Mouse (Mus musculus): Measurements from ENCODE around the gene Rasal3. TPM values are rescaled to one million over a fixed set of nuclear protein-coding genes. Genes with fewer than 3 reads are reported as not detected.

Rasal3 gene
- polyA plus RNA-seq, 1 experiment from 2014 or later, result not detected

- ATAC-seq, result no peak
- POLR2A ChIA-PET, result no interaction called here
Measured at GRCm38 (mm10) chr17:32426610-32427009, 23.2 kb upstream of the Rasal3 start.

GRCm38 (mm10) chr17:32424034-32424433 is 20.7 kb upstream of the Rasal3 start, which contains the start of gene Pglyrp2:
Pglyrp2 (minus strand) TSS chr17:32424167.
- ATAC-seq, result no peak
- no peak for TF ChIP-seq CTCF (IDR thresholded peaks at IDR 0.05)
- no peak for DNase-seq (ENCODE audit: low read depth, low spot score)
- CTCF ChIA-PET, result no interaction called here
- in situ Hi-C loops (cut with MboI; ENCODE audit: low pct_unique_long_range_greater_than_20kb), result no loop called here
- H3K27me3 ChIP-seq, result peaks cover 11% of the 10 kb centered on the region
- POLR2A ChIA-PET, result no interaction called here

More at GRCm38 (mm10) chr17:32426610-32427009, 23.2 kb upstream of the Rasal3 start:
- peaks cover 11% of the 10 kb centered on the region for H3K27me3 ChIP-seq
- no peak for DNase-seq (ENCODE audit: low read depth, low spot score)
- no peak for TF ChIP-seq CTCF (IDR thresholded peaks at IDR 0.05)
- in situ Hi-C loops (cut with MboI; ENCODE audit: low pct_unique_long_range_greater_than_20kb), result loop anchor here (5.0 kb wide), 1 partner anchor 176 kb away; no protein-coding TSS in a partner anchor
- CTCF ChIA-PET, result no interaction called here

- POLR2A ChIA-PET, result no interaction called here
- in situ Hi-C loops (cut with MboI; ENCODE audit: low pct_unique_long_range_greater_than_20kb), result no loop called here
Measured at GRCm38 (mm10) chr17:32420781-32421180, 17.4 kb upstream of the Rasal3 start.

GRCm38 (mm10) chr17:32419989-32420388 is 16.6 kb upstream of the Rasal3 start:
- CTCF ChIA-PET, result no interaction called here
- peaks cover 26% of the 10 kb centered on the region for H3K27me3 ChIP-seq
- no peak for ATAC-seq
- no peak for TF ChIP-seq CTCF (IDR thresholded peaks at IDR 0.05)
- DNase-seq (ENCODE audit: low read depth, low spot score), result no peak
- in situ Hi-C loops (cut with MboI; ENCODE audit: low pct_unique_long_range_greater_than_20kb), result no loop called here
- POLR2A ChIA-PET, result no interaction called here

More at GRCm38 (mm10) chr17:32420781-32421180, 17.4 kb upstream of the Rasal3 start:
- CTCF ChIA-PET, result no interaction called here
- ATAC-seq (no peak), DNase-seq (ENCODE audit: low read depth, low spot score) (no peak)
- TF ChIP-seq CTCF (IDR thresholded peaks at IDR 0.05), result no peak
- H3K27me3 ChIP-seq, result peaks cover 20% of the 10 kb centered on the region

- ChIA-PET CTCF (no interaction called here), POLR2A (no interaction called here)
- no peak for ATAC-seq
- H3K27me3 ChIP-seq, result peaks cover 30% of the 10 kb centered on the region
- no peak for DNase-seq (ENCODE audit: low read depth, low spot score)
- in situ Hi-C loops (cut with MboI; ENCODE audit: low pct_unique_long_range_greater_than_20kb), result no loop called here
- no peak for TF ChIP-seq CTCF (IDR thresholded peaks at IDR 0.05)
Measured at GRCm38 (mm10) chr17:32416771-32417170, 13.4 kb upstream of the Rasal3 start.

- ChIA-PET POLR2A (interaction anchor here (0.6 kb wide), 1 partner anchor 1683 kb away, joined by 3 read pairs; no protein-coding TSS in a partner anchor), CTCF (no interaction called here)
- H3K27me3 ChIP-seq, result peaks cover 30% of the 10 kb centered on the region
- no peak for TF ChIP-seq CTCF (IDR thresholded peaks at IDR 0.05)
- in situ Hi-C loops (cut with MboI; ENCODE audit: low pct_unique_long_range_greater_than_20kb), result no loop called here
- ATAC-seq (no peak), DNase-seq (ENCODE audit: low read depth, low spot score) (no peak)
Measured at GRCm38 (mm10) chr17:32415417-32416020, 12.1 kb upstream of the Rasal3 start.

GRCm38 (mm10) chr17:32411898-32412297 is 8.5 kb upstream of the Rasal3 start:
- ATAC-seq, result no peak
- ChIA-PET CTCF (no interaction called here), POLR2A (no interaction called here)
- peaks cover 29% of the 10 kb centered on the region for H3K27me3 ChIP-seq
- no peak for DNase-seq (ENCODE audit: low read depth, low spot score)
- in situ Hi-C loops (cut with MboI; ENCODE audit: low pct_unique_long_range_greater_than_20kb), result no loop called here
- no peak for TF ChIP-seq CTCF (IDR thresholded peaks at IDR 0.05)

GRCm38 (mm10) chr17:32402779-32403157 is 615 bp downstream of the Rasal3 start:
- ChIA-PET CTCF (no interaction called here), POLR2A (no interaction called here)
- no peak for TF ChIP-seq CTCF (IDR thresholded peaks at IDR 0.05)
- peaks cover 22% of the 10 kb centered on the region for H3K27me3 ChIP-seq
- no peak for DNase-seq (ENCODE audit: low read depth, low spot score)
- in situ Hi-C loops (cut with MboI; ENCODE audit: low pct_unique_long_range_greater_than_20kb), result no loop called here
- no peak for ATAC-seq

- in situ Hi-C loops (cut with MboI; ENCODE audit: low pct_unique_long_range_greater_than_20kb), result no loop called here
- ChIA-PET CTCF (no interaction called here), POLR2A (no interaction called here)
Measured at GRCm38 (mm10) chr17:32402011-32402778, 1.2 kb downstream of the Rasal3 start.

GRCm38 (mm10) chr17:32396266-32396665 is 7.1 kb downstream of the Rasal3 start:
- CTCF ChIA-PET, result no interaction called here
- no peak for ATAC-seq
- in situ Hi-C loops (cut with MboI; ENCODE audit: low pct_unique_long_range_greater_than_20kb), result no loop called here
- DNase-seq (ENCODE audit: low read depth, low spot score), result no peak
- TF ChIP-seq CTCF (IDR thresholded peaks at IDR 0.05), result no peak
- H3K27me3 ChIP-seq, result peaks cover 53% of the 10 kb centered on the region
- POLR2A ChIA-PET, result no interaction called here

More at GRCm38 (mm10) chr17:32402011-32402778, 1.2 kb downstream of the Rasal3 start:
- peaks cover 27% of the 10 kb centered on the region for H3K27me3 ChIP-seq
- no peak for TF ChIP-seq CTCF (IDR thresholded peaks at IDR 0.05)
- DNase-seq (ENCODE audit: low read depth, low spot score), result no peak
- ATAC-seq, result no peak

- DNase-seq (ENCODE audit: low read depth, low spot score) (no peak), ATAC-seq (no peak)
- TF ChIP-seq CTCF (IDR thresholded peaks at IDR 0.05), result no peak
- H3K27me3 ChIP-seq, result peaks cover 40% of the 10 kb centered on the region
- POLR2A ChIA-PET, result no interaction called here
- CTCF ChIA-PET, result no interaction called here
- in situ Hi-C loops (cut with MboI; ENCODE audit: low pct_unique_long_range_greater_than_20kb), result no loop called here
Measured at GRCm38 (mm10) chr17:32393944-32394343, 9.4 kb downstream of the Rasal3 start.
